Comparison of ENCODE assay signal across 8 mouse cellular contexts in the genomic region with DNA sequence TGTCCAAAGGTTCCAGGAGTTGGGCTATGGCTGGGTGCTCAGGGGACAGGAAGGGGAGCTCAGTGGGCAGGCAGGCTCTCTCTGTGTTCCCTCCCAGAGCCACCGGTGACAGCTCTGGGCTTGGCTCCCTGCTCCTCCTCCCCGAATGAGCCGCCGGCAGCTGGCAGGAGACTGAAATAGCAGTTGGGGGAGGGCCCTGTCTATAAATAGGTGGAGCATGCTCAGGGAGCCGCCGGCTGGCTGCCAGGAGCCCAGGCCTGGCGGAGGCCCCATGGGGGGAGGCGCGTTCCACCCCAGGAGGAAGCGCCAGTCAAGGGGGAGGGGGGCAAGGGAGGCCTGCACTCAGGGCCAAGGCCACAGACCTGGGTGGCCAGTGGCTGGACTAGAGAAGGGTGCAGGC. TPM values are rescaled to one million over a fixed set of nuclear protein-coding genes. Genes with fewer than 3 reads are reported as not detected.
DNase-seq lines count a peak whose midpoint lies in the region; ATAC-seq and TF ChIP-seq lines count a peak whose summit lies in the region.

No protein-coding gene starts in this region.

- H3K9ac ChIP-seq in ES-Bruce4 (ENCODE audit: low read depth, poor library complexity, severe bottlenecking): 0 out of 2 replicates have a peak overlapping the region, but pooled peaks have one; percentile 17
- H3K9ac ChIP-seq in forebrain, embryonic 14.5 days (ENCODE audit: low read length): peak overlapping the region; percentile 56
- peak overlapping the region; percentile 77 for H3K9ac ChIP-seq in liver, postnatal 0 days (replicated peaks)
- peak overlapping the region; percentile 59 for H3K9ac ChIP-seq in neural tube, embryonic 13.5 days

- H3K4me2 ChIP-seq in forebrain, embryonic 14.5 days (ENCODE audit: low read length): peak overlapping the region; percentile 56
- peak overlapping the region; percentile 80 for H3K4me2 ChIP-seq in liver, postnatal 0 days (ENCODE audit: low read depth, low read length)
- H3K4me2 ChIP-seq in neural tube, embryonic 13.5 days: peak overlapping the region; percentile 51

- peaks cover 13% of the 10 kb centered on the region for H3K4me1 ChIP-seq in ES-Bruce4 (ENCODE audit: control insufficient read depth, insufficient read depth, low read length)
- peaks cover 41% of the 10 kb centered on the region for H3K4me1 ChIP-seq in forebrain, embryonic 14.5 days (ENCODE audit: control insufficient read depth, insufficient read depth, low read length)
- H3K4me1 ChIP-seq in liver, postnatal 0 days (ENCODE audit: insufficient read depth): peaks cover 70% of the 10 kb centered on the region
- peaks cover 91% of the 10 kb centered on the region for H3K4me1 ChIP-seq in neural tube, embryonic 13.5 days (replicated peaks)

- no peak for TF ChIP-seq POLR2A in ES-Bruce4 (IDR thresholded peaks at IDR 0.05; ENCODE audit: insufficient read depth, low read length)

- no peaks in the 10 kb centered on the region for H3K9me3 ChIP-seq in ES-Bruce4 (replicated peaks; ENCODE audit: control insufficient read depth, insufficient read depth, low read length, poor library complexity, severe bottlenecking)
- H3K9me3 ChIP-seq in forebrain, embryonic 14.5 days (replicated peaks; ENCODE audit: control insufficient read depth, low read length): no peaks in the 10 kb centered on the region
- no peaks in the 10 kb centered on the region for H3K9me3 ChIP-seq in liver, postnatal 0 days (ENCODE audit: low read length)
- no peaks in the 10 kb centered on the region for H3K9me3 ChIP-seq in neural tube, embryonic 13.5 days

- H3K4me3 ChIP-seq in ES-Bruce4 (ENCODE audit: low read depth, low read length): 0 out of 2 replicates have a peak overlapping the region, but pooled peaks have one; percentile 13
- H3K4me3 ChIP-seq in forebrain, embryonic 14.5 days (ENCODE audit: low read depth, low read length): peak overlapping the region; percentile 18
- H3K4me3 ChIP-seq in liver, postnatal 0 days (ENCODE audit: low read depth, low read length): peak overlapping the region; percentile 62
- H3K4me3 ChIP-seq in neural tube, embryonic 13.5 days: peak overlapping the region; percentile 18

- no peaks in the 10 kb centered on the region for H3K36me3 ChIP-seq in ES-Bruce4 (ENCODE audit: control insufficient read depth, insufficient read depth, low read length, poor library complexity, severe bottlenecking)
- H3K36me3 ChIP-seq in forebrain, embryonic 14.5 days (ENCODE audit: control insufficient read depth, insufficient read depth, low read length): peaks cover 35% of the 10 kb centered on the region
- H3K36me3 ChIP-seq in liver, postnatal 0 days (replicated peaks; ENCODE audit: insufficient read depth, low read length): no peaks in the 10 kb centered on the region
- H3K36me3 ChIP-seq in neural tube, embryonic 13.5 days: peaks cover 43% of the 10 kb centered on the region

- intact Hi-C loops in heart, postnatal 14 days (cut with DNase I): no loop called here

- no peaks in the 10 kb centered on the region for H3K27me3 ChIP-seq in ES-Bruce4 (ENCODE audit: control insufficient read depth, insufficient read depth, low read length, poor library complexity, severe bottlenecking)
- no peaks in the 10 kb centered on the region for H3K27me3 ChIP-seq in forebrain, embryonic 14.5 days (replicated peaks; ENCODE audit: control insufficient read depth, insufficient read depth, low read length)
- H3K27me3 ChIP-seq in liver, postnatal 0 days (ENCODE audit: insufficient read depth, low read length): no peaks in the 10 kb centered on the region
- no peaks in the 10 kb centered on the region for H3K27me3 ChIP-seq in neural tube, embryonic 13.5 days

- no peak for TF ChIP-seq CTCF in ES-Bruce4 (IDR thresholded peaks at IDR 0.05; ENCODE audit: low read depth, low read length)
- TF ChIP-seq CTCF in liver, postnatal 0 days (IDR thresholded peaks at IDR 0.05; ENCODE audit: low read depth): 0 out of 2 replicates have a peak, but pooled peaks have one; percentile 13

- DNase-seq in cerebellum, adult 11 months: peak; percentile 92
- DNase-seq in forebrain, embryonic 14.5 days (ENCODE audit: low spot score): peak; percentile 96
- peak; percentile 98 to 99 for DNase-seq in heart, postnatal 14 days
- peak; percentile 97 for DNase-seq in layer of hippocampus, adult 11-12 months (ENCODE audit: low spot score)
- DNase-seq in liver, postnatal 0 days: peak; percentile 92
- peak; percentile 93 for DNase-seq in telencephalon, adult 2 months (ENCODE audit: low read depth, low spot score)

- no peak for TF ChIP-seq EP300 in ES-Bruce4 (IDR thresholded peaks at IDR 0.05; ENCODE audit: insufficient read depth, low read depth, low read length)
- TF ChIP-seq EP300 in liver, postnatal 0 days (IDR thresholded peaks at IDR 0.05; ENCODE audit: low read depth): peak; percentile 53; the same call in 1 of the 2 replicates

- no peak overlapping the region for H3K27ac ChIP-seq in ES-Bruce4 (ENCODE audit: insufficient read depth, low read length)
- H3K27ac ChIP-seq in forebrain, embryonic 14.5 days (ENCODE audit: low read depth, low read length): peak overlapping the region; percentile 86
- H3K27ac ChIP-seq in liver, postnatal 0 days (ENCODE audit: low read depth): peak overlapping the region; percentile 87
- H3K27ac ChIP-seq in neural tube, embryonic 13.5 days (replicated peaks): peak overlapping the region; percentile 80

- ATAC-seq in forebrain, embryonic 14.5 days: peak; percentile 94
- peak; percentile 82 for ATAC-seq in liver, postnatal 0 days
- ATAC-seq in neural tube, embryonic 13.5 days (ENCODE audit: low read depth): peak; percentile 75

- 0% methylated on average over 9 of the region's 10 CpGs for WGBS in forebrain, embryonic 14.5 days
- WGBS in liver, postnatal 0 days (ENCODE audit: insufficient replicate concordance): 0% methylated on average over 8 of the region's 10 CpGs
- WGBS in neural tube, embryonic 13.5 days: under 1% methylated on average over 10 of the region's 10 CpGs

RNA-seq across cellular contexts. Expression of a gene that starts 11.2 kb away (rescaled TPM):
- 41.2 and 42.4 TPM in 2 replicates for polyA plus RNA-seq in ES-Bruce4 (2011; ENCODE audit: insufficient read depth, insufficient read length, low read depth, missing spikeins)
- polyA plus RNA-seq in forebrain, embryonic 14.5 days (2014; fragmentation: Nextera tagmentation; extraction: Ambion mirVana): 38.9 and 60.6 TPM in 2 replicates
- 100 to 1,000 TPM; 122 to 138 TPM for total RNA-seq in heart, postnatal 14 days (2021)
- polyA plus RNA-seq in liver, postnatal 0 days (2015; fragmentation: Nextera tagmentation; extraction: Ambion mirVana): 17.7 and 17.8 TPM in 2 replicates
- 84.4 and 88.7 TPM in 2 replicates for polyA plus RNA-seq in neural tube, embryonic 13.5 days (2015; fragmentation: Nextera tagmentation; extraction: Ambion mirVana)

RNA-seq across cellular contexts. Expression of a gene that starts 29.4 kb away (rescaled TPM):
- polyA plus RNA-seq in ES-Bruce4 (2011; ENCODE audit: insufficient read depth, insufficient read length, low read depth, missing spikeins): 33.0 and 33.6 TPM in 2 replicates
- 24.6 and 24.8 TPM in 2 replicates for polyA plus RNA-seq in forebrain, embryonic 14.5 days (2014; fragmentation: Nextera tagmentation; extraction: Ambion mirVana)
- total RNA-seq in heart, postnatal 14 days (2021): 10 to 100 TPM; 35.0 to 35.7 TPM
- polyA plus RNA-seq in liver, postnatal 0 days (2015; fragmentation: Nextera tagmentation; extraction: Ambion mirVana): 6.7 and 6.8 TPM in 2 replicates
- polyA plus RNA-seq in neural tube, embryonic 13.5 days (2015; fragmentation: Nextera tagmentation; extraction: Ambion mirVana): 29.1 and 31.6 TPM in 2 replicates

RNA-seq across cellular contexts. Expression of a gene that starts 29.9 kb away (rescaled TPM):
- 32.5 and 34.0 TPM in 2 replicates for polyA plus RNA-seq in ES-Bruce4 (2011; ENCODE audit: insufficient read depth, insufficient read length, low read depth, missing spikeins)
- polyA plus RNA-seq in forebrain, embryonic 14.5 days (2014; fragmentation: Nextera tagmentation; extraction: Ambion mirVana): 6.1 and 6.3 TPM in 2 replicates
- under 1 TPM; 0.74 to 0.83 TPM for total RNA-seq in heart, postnatal 14 days (2021)
- 4.7 and 4.9 TPM in 2 replicates for polyA plus RNA-seq in liver, postnatal 0 days (2015; fragmentation: Nextera tagmentation; extraction: Ambion mirVana)
- polyA plus RNA-seq in neural tube, embryonic 13.5 days (2015; fragmentation: Nextera tagmentation; extraction: Ambion mirVana): 1.9 and 3.7 TPM in 2 replicates

RNA-seq across cellular contexts. Expression of a gene that starts 33.7 kb away (rescaled TPM):
- 137 and 146 TPM in 2 replicates for polyA plus RNA-seq in ES-Bruce4 (2011; ENCODE audit: insufficient read depth, insufficient read length, low read depth, missing spikeins)
- 83.1 and 93.7 TPM in 2 replicates for polyA plus RNA-seq in forebrain, embryonic 14.5 days (2014; fragmentation: Nextera tagmentation; extraction: Ambion mirVana)
- total RNA-seq in heart, postnatal 14 days (2021): 10 to 100 TPM; 44.4 to 47.6 TPM
- 52.2 and 55.0 TPM in 2 replicates for polyA plus RNA-seq in liver, postnatal 0 days (2015; fragmentation: Nextera tagmentation; extraction: Ambion mirVana)
- polyA plus RNA-seq in neural tube, embryonic 13.5 days (2015; fragmentation: Nextera tagmentation; extraction: Ambion mirVana): 112 and 116 TPM in 2 replicates

RNA-seq across cellular contexts. Expression of a gene that starts 49.8 kb away (rescaled TPM):
- polyA plus RNA-seq in ES-Bruce4 (2011; ENCODE audit: insufficient read depth, insufficient read length, low read depth, missing spikeins): 0.70 and 2.3 TPM in 2 replicates
- not detected in 2 replicates for polyA plus RNA-seq in forebrain, embryonic 14.5 days (2014; fragmentation: Nextera tagmentation; extraction: Ambion mirVana)
- total RNA-seq in heart, postnatal 14 days (2021): under 1 TPM; 0.61 to 0.62 TPM
- polyA plus RNA-seq in liver, postnatal 0 days (2015; fragmentation: Nextera tagmentation; extraction: Ambion mirVana): not detected in 2 replicates
- polyA plus RNA-seq in neural tube, embryonic 13.5 days (2015; fragmentation: Nextera tagmentation; extraction: Ambion mirVana): not detected in 2 replicates

Comparison
In these comparisons a context has a peak if more than half of its experiments do, and no peak if none do; other contexts are left out.
1. H3K9ac ChIP-seq: peak in every context shown above with its lines; median percentile 77 in liver, postnatal 0 days; 59 in neural tube, embryonic 13.5 days; 56 in forebrain, embryonic 14.5 days; 17 in ES-Bruce4.